Mouse (Mus musculus): ENCODE results near the gene Tmem72. TPM values are rescaled to one million over a fixed set of nuclear protein-coding genes. Genes with fewer than 3 reads are reported as not detected.

Gene Tmem72
- polyA plus RNA-seq, 1 experiment, result not detected

DNA sequence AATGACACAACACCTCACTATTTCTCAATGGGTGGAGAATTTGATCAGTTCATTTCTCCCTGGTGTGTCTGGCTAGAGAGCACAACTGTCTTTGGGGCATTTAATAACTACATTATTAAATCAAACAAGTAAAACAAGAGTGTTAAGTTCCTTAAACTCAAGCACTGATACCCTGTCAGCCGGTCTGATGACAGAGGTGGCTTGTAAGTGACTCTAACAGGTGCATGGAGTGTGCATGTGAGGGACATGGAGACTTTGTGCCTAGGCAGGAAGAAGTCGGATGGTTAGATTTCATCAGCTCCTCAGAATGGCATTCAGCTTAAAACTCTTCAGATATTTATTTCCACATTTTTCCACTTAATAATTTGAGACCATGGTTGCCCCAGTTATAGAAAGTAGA, 53.3 kb downstream of the Tmem72 start:
- Histone ChIP-seq H3K4me3 (ENCODE audit: insufficient read depth, low read length) (no peak overlapping the region), H3K4me1 (ENCODE audit: control insufficient read depth, insufficient read depth, low read length) (peaks cover 48% of the 10 kb centered on the region), H3K27ac (ENCODE audit: insufficient read depth, low read depth, low read length) (peak overlapping the region; percentile 67)
- no peak for TF ChIP-seq POLR2A (IDR thresholded peaks at IDR 0.05; ENCODE audit: borderline replicate concordance, low read depth, low read length)
- no peak for TF ChIP-seq CTCF (IDR thresholded peaks at IDR 0.05; ENCODE audit: low read depth, low read length)

DNA sequence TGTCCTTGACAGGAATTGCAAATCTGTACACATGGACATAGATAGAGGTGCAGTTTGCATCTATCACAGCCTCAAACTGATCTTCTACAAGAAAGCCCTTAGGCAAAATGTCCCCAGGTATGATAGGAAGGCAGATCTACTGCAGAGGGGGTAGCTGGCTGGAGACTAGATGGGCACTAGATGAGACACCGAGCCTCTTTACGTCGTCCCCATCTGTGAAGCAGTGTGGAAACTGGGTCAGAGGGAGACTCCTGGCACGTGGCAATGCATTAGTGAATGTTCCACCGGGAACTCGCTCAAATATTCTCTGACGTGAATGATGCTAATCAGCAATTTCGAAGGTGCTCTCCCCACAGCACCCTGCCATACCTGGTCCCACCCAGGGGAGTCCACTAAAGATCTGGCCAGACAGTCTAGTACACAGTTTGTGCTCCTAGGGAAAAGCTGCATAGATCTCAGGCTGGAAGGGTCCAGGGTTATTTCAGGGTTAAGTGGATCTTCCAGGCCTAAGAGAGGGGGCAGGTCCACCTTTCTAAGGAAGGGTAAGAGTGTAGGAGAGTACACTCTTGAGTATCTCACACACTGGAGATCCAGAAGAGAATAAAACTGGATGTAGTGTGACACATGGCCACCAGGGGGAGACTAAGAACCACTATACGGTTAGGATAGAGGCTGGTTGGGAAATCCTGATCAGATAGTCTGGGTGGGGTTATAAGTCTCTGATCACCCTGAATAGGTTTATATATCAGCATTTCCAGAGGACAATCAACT, 62.8 kb downstream of the Tmem72 start:
- peaks cover 11% of the 10 kb centered on the region for H3K4me1 ChIP-seq (ENCODE audit: control insufficient read depth, insufficient read depth, low read length)
- no peak overlapping the region for H3K4me3 ChIP-seq (ENCODE audit: insufficient read depth, low read length)
- TF ChIP-seq POLR2A (IDR thresholded peaks at IDR 0.05; ENCODE audit: borderline replicate concordance, low read depth, low read length) (no peak), CTCF (IDR thresholded peaks at IDR 0.05; ENCODE audit: low read depth, low read length) (no peak)
- no peak overlapping the region for H3K27ac ChIP-seq (ENCODE audit: insufficient read depth, low read depth, low read length)

DNA sequence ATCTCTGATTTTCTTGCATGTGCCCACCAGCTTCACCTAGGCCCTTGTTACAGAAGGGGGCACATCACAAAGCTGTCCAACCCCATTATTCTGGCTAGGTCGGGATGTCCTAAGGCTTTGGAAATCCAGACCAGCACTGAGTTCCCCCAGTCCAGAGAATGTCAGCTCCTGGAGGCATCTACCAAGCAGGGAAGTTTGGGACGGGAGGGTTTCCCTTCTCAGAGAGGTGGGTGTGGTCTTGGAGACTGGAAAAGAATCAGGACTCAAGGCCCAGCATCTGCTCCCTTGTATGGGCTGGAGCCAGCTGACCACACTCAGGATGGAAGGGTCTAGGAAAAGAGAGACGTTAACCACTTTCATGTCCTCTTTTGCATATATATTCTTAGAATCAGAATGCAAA, 63.5 kb downstream of the Tmem72 start:
- no peak overlapping the region for H3K27ac ChIP-seq (ENCODE audit: insufficient read depth, low read depth, low read length)
- no peak overlapping the region for H3K4me3 ChIP-seq (ENCODE audit: insufficient read depth, low read length)
- peaks cover 11% of the 10 kb centered on the region for H3K4me1 ChIP-seq (ENCODE audit: control insufficient read depth, insufficient read depth, low read length)
- TF ChIP-seq CTCF (IDR thresholded peaks at IDR 0.05; ENCODE audit: low read depth, low read length), result no peak
- TF ChIP-seq POLR2A (IDR thresholded peaks at IDR 0.05; ENCODE audit: borderline replicate concordance, low read depth, low read length), result no peak

DNA sequence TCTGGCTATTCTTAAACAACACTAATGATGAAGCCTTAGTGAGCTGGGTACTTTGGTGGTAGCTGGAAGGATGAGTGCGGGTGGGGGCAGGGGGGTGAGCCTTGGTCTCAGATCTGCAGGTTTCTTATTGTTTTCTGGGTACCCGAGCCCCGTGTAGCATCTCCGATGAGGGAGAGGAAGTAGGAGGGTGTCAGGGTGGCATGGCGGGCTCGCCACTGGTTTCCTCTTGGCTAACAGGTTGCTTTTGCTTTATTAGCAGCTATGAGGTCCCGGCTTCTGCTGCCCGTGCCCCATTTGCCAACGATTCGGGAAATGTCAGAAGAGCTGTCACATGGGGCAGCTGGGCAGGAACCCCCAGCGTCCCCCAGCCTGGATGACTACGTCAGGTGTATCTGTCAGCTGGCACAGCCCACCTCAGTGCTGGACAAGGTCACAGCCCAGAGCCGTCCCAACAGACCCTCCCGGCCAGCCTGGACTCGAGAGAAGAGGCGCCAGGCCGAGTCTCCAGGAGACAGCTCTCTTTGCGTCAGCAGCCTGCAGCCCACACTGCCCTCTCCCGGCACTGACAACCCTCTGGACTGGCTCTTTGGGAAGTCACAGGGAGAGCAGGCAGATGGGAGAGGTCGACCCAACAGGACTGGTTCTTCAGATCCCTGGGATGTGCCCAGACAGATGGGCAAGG, 65.1 kb downstream of the Tmem72 start:
- Histone ChIP-seq H3K4me3 (ENCODE audit: insufficient read depth, low read length) (no peak overlapping the region), H3K4me1 (ENCODE audit: control insufficient read depth, insufficient read depth, low read length) (peaks cover 11% of the 10 kb centered on the region), H3K27ac (ENCODE audit: insufficient read depth, low read depth, low read length) (no peak overlapping the region)
- TF ChIP-seq CTCF (IDR thresholded peaks at IDR 0.05; ENCODE audit: low read depth, low read length) (no peak), POLR2A (IDR thresholded peaks at IDR 0.05; ENCODE audit: borderline replicate concordance, low read depth, low read length) (no peak)

DNA sequence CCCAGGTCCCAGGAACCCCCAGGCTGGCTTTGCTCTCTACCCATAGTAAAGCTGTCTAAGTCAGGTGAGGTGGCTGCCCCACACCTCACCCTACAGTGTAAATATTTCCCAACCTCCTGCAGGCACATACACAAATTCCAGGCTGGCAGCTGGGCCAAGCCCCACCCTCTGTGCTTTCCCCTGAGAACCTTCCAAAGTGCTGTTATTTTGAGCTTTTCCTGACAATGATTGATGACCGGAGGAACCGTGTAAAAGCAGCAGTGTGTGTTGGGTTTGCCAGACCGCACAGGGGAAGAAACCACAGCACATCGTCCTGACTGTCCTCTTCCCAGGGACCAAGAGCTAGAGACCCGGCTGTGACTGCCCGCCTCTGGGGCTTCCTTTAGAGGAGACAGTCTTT, 66.3 kb downstream of the Tmem72 start, which contains the start of gene Depp1:
Depp1 (plus strand) TSS at position 204 of the 400 bp plus-strand sequence.
- no peak within 1 kb of the TSS for H3K4me3 ChIP-seq (ENCODE audit: insufficient read depth, low read length)

DNA sequence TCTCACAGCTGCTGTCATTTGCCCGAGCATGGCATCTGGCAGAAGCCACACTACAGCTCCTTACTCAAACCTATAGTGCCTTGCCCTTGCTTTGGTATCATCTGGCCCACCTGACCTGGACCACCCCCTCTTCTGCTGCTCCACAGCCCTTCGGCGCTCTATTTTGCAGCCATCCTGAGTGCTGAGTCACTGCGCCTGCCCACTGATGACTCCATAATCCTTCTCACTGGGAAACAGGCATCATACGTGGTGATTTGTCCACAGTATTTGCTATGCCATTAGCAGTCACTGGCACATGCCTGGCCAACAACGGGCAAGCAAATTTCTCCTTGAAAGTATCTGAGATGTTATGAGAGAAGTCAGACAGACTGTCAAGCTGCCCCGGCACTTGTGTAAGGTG, 66.9 kb downstream of the Tmem72 start:
- Histone ChIP-seq H3K4me1 (ENCODE audit: control insufficient read depth, insufficient read depth, low read length) (peaks cover 5% of the 10 kb centered on the region), H3K27ac (ENCODE audit: insufficient read depth, low read depth, low read length) (no peak overlapping the region), H3K4me3 (ENCODE audit: insufficient read depth, low read length) (no peak overlapping the region)
- TF ChIP-seq CTCF (IDR thresholded peaks at IDR 0.05; ENCODE audit: low read depth, low read length) (no peak), POLR2A (IDR thresholded peaks at IDR 0.05; ENCODE audit: borderline replicate concordance, low read depth, low read length) (no peak)

More for the DNA sequence above, 66.3 kb downstream of the Tmem72 start, which contains the start of gene Depp1:
- H3K27ac ChIP-seq (ENCODE audit: insufficient read depth, low read depth, low read length), result no peak within 1 kb of the TSS
- peaks cover 7% of the 10 kb centered on the region for H3K4me1 ChIP-seq (ENCODE audit: control insufficient read depth, insufficient read depth, low read length)
- no peak for TF ChIP-seq CTCF (IDR thresholded peaks at IDR 0.05; ENCODE audit: low read depth, low read length)
- TF ChIP-seq POLR2A (IDR thresholded peaks at IDR 0.05; ENCODE audit: borderline replicate concordance, low read depth, low read length), result no peak

DNA sequence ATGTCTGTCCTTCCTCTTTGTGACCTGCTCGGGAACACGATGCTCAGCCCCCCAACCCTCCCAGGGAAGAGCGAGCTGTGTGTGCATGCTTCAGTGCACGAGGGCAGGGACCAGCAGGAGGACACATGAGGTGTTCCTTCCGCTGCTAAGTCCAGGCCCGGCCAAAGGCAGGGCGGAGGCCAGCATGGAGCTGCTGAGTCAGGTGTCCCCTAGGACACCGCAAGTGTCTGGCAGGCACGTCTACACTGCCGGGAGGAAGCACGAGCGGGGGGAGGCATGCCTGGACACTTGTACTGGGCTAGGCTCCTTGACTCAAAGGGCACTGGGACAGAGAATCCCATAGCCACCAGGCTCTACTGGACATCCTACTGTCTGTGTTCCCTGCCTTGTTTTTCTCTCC, 69.0 kb downstream of the Tmem72 start:
- Histone ChIP-seq H3K27ac (ENCODE audit: insufficient read depth, low read depth, low read length) (no peak overlapping the region), H3K4me1 (ENCODE audit: control insufficient read depth, insufficient read depth, low read length) (0 out of 2 replicates have a peak, but pooled peaks cover 3% of the 10 kb centered on the region), H3K4me3 (ENCODE audit: insufficient read depth, low read length) (no peak overlapping the region)
- TF ChIP-seq CTCF (IDR thresholded peaks at IDR 0.05; ENCODE audit: low read depth, low read length) (no peak), POLR2A (IDR thresholded peaks at IDR 0.05; ENCODE audit: borderline replicate concordance, low read depth, low read length) (no peak)

DNA sequence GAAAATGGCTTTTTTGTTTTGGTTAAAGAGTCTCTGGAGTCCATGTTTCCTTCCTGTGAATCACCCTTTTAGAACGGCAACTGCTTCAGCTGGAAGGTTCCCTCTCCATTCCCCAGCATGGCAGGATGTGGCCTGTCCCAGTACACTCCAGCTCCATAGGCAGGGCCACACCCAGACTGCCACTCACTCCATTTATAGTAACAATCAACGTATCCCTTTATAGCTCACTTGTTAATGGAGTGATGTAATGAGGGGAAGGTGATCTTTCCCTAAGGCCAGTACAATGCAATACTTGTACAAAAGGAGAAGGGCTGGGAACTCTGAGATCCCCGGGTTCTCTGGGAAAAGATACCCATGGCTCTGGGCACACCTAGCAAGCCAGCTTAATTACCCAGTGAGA, 72.4 kb downstream of the Tmem72 start:
- TF ChIP-seq POLR2A (IDR thresholded peaks at IDR 0.05; ENCODE audit: borderline replicate concordance, low read depth, low read length) (no peak), CTCF (IDR thresholded peaks at IDR 0.05; ENCODE audit: low read depth, low read length) (no peak)
- Histone ChIP-seq H3K4me1 (ENCODE audit: control insufficient read depth, insufficient read depth, low read length) (0 out of 2 replicates have a peak, but pooled peaks cover 3% of the 10 kb centered on the region), H3K4me3 (ENCODE audit: insufficient read depth, low read length) (no peak overlapping the region), H3K27ac (ENCODE audit: insufficient read depth, low read depth, low read length) (no peak overlapping the region)

DNA sequence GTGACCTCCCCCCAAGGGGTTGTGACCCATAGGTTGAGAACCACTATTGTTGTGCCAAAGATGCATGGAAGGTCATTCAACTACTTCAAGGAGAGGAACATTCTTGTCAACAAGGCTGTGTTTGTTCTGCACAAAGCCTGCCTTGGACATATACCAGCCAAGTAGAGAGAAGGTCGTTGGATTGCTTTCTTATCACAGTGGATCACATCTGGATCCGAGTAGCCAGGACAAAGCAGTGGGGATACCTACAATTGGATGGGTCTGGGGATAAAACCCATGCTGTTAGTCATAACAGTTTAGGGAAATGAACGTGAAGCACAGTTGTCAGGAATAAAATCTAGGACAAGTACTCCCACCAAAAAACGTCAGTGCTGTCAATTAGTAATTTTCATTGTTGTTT, 72.8 kb downstream of the Tmem72 start:
- Histone ChIP-seq H3K27ac (ENCODE audit: insufficient read depth, low read depth, low read length) (no peak overlapping the region), H3K4me3 (ENCODE audit: insufficient read depth, low read length) (no peak overlapping the region), H3K4me1 (ENCODE audit: control insufficient read depth, insufficient read depth, low read length) (0 out of 2 replicates have a peak, but pooled peaks cover 3% of the 10 kb centered on the region)
- no peak for TF ChIP-seq POLR2A (IDR thresholded peaks at IDR 0.05; ENCODE audit: borderline replicate concordance, low read depth, low read length)
- no peak for TF ChIP-seq CTCF (IDR thresholded peaks at IDR 0.05; ENCODE audit: low read depth, low read length)

DNA sequence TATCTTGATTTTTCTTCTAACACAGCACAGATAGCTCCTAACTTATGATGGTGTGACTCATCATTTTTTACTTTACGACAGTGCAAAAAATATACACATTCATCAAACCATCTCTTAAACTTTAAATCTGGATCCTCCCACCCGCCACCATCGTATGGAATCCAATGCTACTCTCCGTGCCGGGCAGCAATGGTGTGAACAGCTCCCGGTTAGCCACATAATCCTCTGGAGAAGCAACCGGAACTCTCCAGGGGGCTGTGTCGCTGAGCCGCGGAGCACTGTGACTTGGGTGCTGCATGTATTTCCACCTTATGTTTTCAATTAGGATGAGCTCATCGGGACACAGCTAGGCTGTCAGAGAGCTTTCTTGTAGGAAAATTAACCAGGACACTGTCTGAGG, 73.8 kb downstream of the Tmem72 start:
- Histone ChIP-seq H3K27ac (ENCODE audit: insufficient read depth, low read depth, low read length) (no peak overlapping the region), H3K4me1 (ENCODE audit: control insufficient read depth, insufficient read depth, low read length) (0 out of 2 replicates have a peak, but pooled peaks cover 3% of the 10 kb centered on the region), H3K4me3 (ENCODE audit: insufficient read depth, low read length) (no peak overlapping the region)
- no peak for TF ChIP-seq POLR2A (IDR thresholded peaks at IDR 0.05; ENCODE audit: borderline replicate concordance, low read depth, low read length)
- no peak for TF ChIP-seq CTCF (IDR thresholded peaks at IDR 0.05; ENCODE audit: low read depth, low read length)
